Mouse (Mus musculus): ENCODE data around the gene Cyp2d26.
"Not testable (repeated sequence)": the region's sequence is repeated elsewhere in the genome, so short reads cannot be mapped to it uniquely, and the experiment has no call there.

Cyp2d26 gene

GRCm38 (mm10) chr15:82794277-82794676 is at the start of gene Cyp2d26:
Gene Cyp2d26 (minus strand): TSS chr15:82794294.
- no peak for DNase-seq (ENCODE audit: inconsistent age in 2 of 2, low spot score in 1 of 2)

GRCm38 (mm10) chr15:82839146-82839545 is 45.1 kb upstream of the Cyp2d26 start:
- no peak for DNase-seq (ENCODE audit: inconsistent age in 2 of 2, low spot score in 1 of 2)

GRCm38 (mm10) chr15:82829917-82830316 is 35.8 kb upstream of the Cyp2d26 start:
- DNase-seq (ENCODE audit: inconsistent age in 2 of 2, low spot score in 1 of 2), result no peak

- no peak for DNase-seq (ENCODE audit: inconsistent age in 2 of 2, low spot score in 1 of 2)
These were observed 31.8 kb upstream of the Cyp2d26 start for GRCm38 (mm10) chr15:82825866-82826265.

- DNase-seq (ENCODE audit: inconsistent age in 2 of 2, low spot score in 1 of 2), result no peak
These were observed 28.3 kb upstream of the Cyp2d26 start for GRCm38 (mm10) chr15:82822347-82822746.

- DNase-seq (ENCODE audit: inconsistent age in 2 of 2, low spot score in 1 of 2), result no peak
These were observed 27.6 kb upstream of the Cyp2d26 start for GRCm38 (mm10) chr15:82821657-82822056.

- DNase-seq (ENCODE audit: inconsistent age in 2 of 2, low spot score in 1 of 2), result no peak
These were observed 21.2 kb upstream of the Cyp2d26 start for GRCm38 (mm10) chr15:82815296-82815695.

GRCm38 (mm10) chr15:82814806-82815205 is 20.7 kb upstream of the Cyp2d26 start:
- DNase-seq (ENCODE audit: inconsistent age in 2 of 2, low spot score in 1 of 2), result peak; percentile 57 to 84

GRCm38 (mm10) chr15:82814321-82814720 is 20.2 kb upstream of the Cyp2d26 start:
- no peak for DNase-seq (ENCODE audit: inconsistent age in 2 of 2, low spot score in 1 of 2)

- DNase-seq (ENCODE audit: inconsistent age in 2 of 2, low spot score in 1 of 2), result no peak
These were observed 16.5 kb upstream of the Cyp2d26 start for GRCm38 (mm10) chr15:82810556-82810955.

GRCm38 (mm10) chr15:82809511-82809910 is 15.4 kb upstream of the Cyp2d26 start:
- peak; percentile 17 to 38 for DNase-seq (ENCODE audit: inconsistent age in 2 of 2, low spot score in 1 of 2)

- no peak for DNase-seq (ENCODE audit: inconsistent age in 2 of 2, low spot score in 1 of 2)
These were observed 13.1 kb upstream of the Cyp2d26 start for GRCm38 (mm10) chr15:82806969-82807763.

- peak; percentile 65 to 93 for DNase-seq (ENCODE audit: inconsistent age in 2 of 2, low spot score in 1 of 2)
These were observed 10.9 kb upstream of the Cyp2d26 start for GRCm38 (mm10) chr15:82804708-82805639.

- no peak for DNase-seq (ENCODE audit: inconsistent age in 2 of 2, low spot score in 1 of 2)
These were observed 1.9 kb upstream of the Cyp2d26 start for GRCm38 (mm10) chr15:82795936-82796440.

- no peak for DNase-seq (ENCODE audit: inconsistent age in 2 of 2, low spot score in 1 of 2)
These were observed 226 bp downstream of the Cyp2d26 start for GRCm38 (mm10) chr15:82793868-82794267.

GRCm38 (mm10) chr15:82793454-82793853 is 640 bp downstream of the Cyp2d26 start:
- no peak for DNase-seq (ENCODE audit: inconsistent age in 2 of 2, low spot score in 1 of 2)

GRCm38 (mm10) chr15:82792566-82792965 is 1.5 kb downstream of the Cyp2d26 start:
- DNase-seq (ENCODE audit: inconsistent age in 2 of 2, low spot score in 1 of 2), result no peak

- DNase-seq (ENCODE audit: inconsistent age in 2 of 2, low spot score in 1 of 2), result no peak
These were observed 9.5 kb downstream of the Cyp2d26 start for GRCm38 (mm10) chr15:82784581-82784980.

- no peak for DNase-seq (ENCODE audit: inconsistent age in 2 of 2, low spot score in 1 of 2)
These were observed 10.3 kb downstream of the Cyp2d26 start for GRCm38 (mm10) chr15:82783800-82784199.

GRCm38 (mm10) chr15:82777856-82778255 is 16.2 kb downstream of the Cyp2d26 start:
- DNase-seq (ENCODE audit: inconsistent age in 2 of 2, low spot score in 1 of 2), result not testable (repeated sequence)

- no peak for DNase-seq (ENCODE audit: inconsistent age in 2 of 2, low spot score in 1 of 2)
These were observed 28.2 kb downstream of the Cyp2d26 start for GRCm38 (mm10) chr15:82765943-82766342.

GRCm38 (mm10) chr15:82764881-82765280 is 29.2 kb downstream of the Cyp2d26 start:
- DNase-seq (ENCODE audit: inconsistent age in 2 of 2, low spot score in 1 of 2), result no peak

Data from adrenal gland, adult (tissue).